Mouse (Mus musculus) hindlimb bud, embryonic 11.5 days (tissue): Measurements from ENCODE around the gene Lig3.
A peak's percentile ranks its signal among the peaks of the same experiment; 100 is the strongest.

ENCODE experiments used
- DNase-seq: peaks from one replicate; pipeline ENCODE4 v3.0.0-alpha.2; 2012; ENCODE audit warnings: low read depth, low spot score; ENCODE audit errors: extremely low spot score

Gene Lig3

DNA sequence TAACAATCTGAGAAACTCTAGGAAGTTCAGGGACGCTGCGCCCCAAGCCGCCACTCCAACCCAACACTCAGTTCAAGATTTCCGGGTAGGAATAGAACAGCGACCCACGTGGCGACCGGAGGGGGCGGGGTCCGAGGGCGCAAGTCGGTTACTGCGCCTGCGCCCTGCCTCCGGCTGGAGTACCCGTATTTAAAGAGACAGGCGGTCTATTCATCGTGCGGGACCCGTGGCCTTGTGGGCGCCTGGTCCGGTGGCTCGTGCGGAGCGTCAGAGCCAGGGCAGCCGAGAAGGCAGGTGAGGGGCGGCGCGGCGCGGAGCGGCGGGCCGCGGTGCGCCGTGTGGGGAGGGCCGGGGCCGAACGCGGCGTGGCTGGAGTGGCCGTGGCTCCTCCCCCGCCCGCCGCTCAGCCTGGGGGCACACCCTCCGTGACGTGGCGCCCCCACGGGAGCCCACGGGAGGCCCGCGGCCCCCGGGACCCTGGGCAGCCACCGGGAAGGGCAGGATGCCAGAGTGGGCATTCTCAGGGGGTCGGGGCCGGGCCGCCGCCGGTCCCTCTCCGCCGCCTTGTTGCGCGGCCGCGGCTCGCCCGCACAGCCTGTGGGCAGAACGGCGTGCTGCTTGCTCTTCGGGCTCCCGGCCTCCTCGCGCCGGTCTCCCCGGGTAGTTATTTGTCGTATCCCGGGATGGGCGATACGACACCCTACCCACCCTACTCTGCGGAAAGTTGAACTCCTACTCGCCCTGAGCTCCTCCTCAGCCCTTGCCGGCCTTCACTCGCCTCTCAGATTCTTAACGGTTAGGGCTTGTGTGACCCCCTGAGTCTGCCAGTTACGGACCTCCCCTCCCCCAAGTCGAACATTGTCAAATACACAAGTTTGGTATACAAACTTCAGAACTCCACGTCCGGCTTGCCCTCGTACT lies at the start of gene Lig3:
Gene Lig3 (plus strand): TSS at position 126 of the 921 bp plus-strand sequence.
- DNase-seq: peak; percentile 66

DNA sequence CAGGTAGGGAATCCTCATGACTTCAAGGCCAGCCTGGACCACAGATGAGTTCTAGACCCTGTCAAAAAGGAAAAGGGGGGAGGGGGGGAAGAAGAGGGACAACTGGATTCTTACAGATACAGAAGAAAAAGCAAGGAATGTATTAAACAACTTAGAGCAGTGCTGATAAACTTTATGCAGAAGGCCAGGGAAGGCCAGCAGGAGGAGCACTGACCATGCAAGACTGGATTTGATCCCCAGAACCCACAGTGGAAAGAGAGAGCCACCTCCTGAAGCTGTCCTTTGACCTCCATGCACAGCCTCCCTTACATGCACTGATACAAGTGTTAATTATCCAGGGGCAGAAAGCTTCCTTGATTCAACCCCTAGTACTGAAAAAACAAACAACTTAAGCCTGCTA lies 46.7 kb upstream of the Lig3 start:
- DNase-seq: no peak

- no peak for DNase-seq
These were observed 41.9 kb upstream of the Lig3 start for GRCm38 (mm10) chr11:82739006-82739405.

DNA sequence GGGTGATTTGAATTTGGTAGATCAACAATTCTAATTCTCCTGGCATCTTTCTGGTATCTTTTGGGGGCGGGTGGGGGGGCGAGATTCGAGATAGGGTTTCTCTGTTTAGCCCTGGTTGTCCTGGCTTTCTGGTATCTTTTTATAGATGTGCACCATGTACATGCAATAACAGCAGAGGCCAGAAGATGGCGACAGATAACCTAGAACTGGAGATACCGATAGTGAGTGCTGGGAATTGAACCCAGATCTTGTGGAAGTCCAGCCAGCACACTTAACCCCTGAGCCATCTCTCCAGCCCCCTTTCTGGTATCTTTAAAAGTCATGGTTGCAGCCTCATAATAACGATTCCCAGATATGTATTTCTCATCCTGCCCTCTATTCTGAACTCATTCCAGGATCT lies 34.8 kb upstream of the Lig3 start:
- DNase-seq: no peak

GRCm38 (mm10) chr11:82746857-82747366 lies 34.0 kb upstream of the Lig3 start:
- DNase-seq: no peak

DNA sequence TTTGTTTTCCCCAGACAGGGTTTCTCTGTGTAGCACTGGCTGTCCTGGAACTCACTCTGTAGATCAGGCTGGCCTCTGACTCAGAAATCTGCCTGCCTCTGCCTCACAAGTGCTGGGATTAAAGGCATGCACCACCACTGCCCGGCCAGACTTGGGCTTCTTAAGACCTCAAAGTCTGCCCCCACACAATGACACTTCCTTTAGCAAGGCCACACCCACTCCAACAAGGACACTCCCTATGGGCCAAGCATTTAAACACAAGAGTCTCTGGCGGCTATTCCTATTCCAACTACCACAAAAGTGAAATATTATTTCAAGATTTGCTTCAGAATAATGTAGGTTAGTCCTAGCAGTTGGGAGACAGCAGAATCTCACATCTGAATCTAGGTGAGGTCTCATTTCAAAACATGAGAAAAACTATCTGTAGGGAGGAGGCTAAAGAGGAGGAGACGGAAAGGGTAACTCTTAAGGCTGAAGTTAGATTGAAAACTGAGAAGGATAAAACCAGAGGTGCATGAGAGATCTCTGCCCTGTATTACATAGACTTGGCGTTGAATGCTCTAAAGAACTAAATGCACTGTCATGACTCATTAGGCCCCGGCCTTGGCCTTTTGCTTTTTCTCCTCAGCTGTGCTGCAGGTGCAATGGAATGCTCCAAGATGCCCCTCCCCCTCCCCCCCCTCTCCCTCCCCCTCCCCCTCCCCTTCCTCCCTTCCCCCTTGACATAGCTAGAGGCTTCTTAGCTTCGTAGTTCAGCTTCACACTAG lies 28.4 kb upstream of the Lig3 start:
- DNase-seq: no peak

GRCm38 (mm10) chr11:82755919-82756318 lies 25.0 kb upstream of the Lig3 start:
- DNase-seq: no peak

DNA sequence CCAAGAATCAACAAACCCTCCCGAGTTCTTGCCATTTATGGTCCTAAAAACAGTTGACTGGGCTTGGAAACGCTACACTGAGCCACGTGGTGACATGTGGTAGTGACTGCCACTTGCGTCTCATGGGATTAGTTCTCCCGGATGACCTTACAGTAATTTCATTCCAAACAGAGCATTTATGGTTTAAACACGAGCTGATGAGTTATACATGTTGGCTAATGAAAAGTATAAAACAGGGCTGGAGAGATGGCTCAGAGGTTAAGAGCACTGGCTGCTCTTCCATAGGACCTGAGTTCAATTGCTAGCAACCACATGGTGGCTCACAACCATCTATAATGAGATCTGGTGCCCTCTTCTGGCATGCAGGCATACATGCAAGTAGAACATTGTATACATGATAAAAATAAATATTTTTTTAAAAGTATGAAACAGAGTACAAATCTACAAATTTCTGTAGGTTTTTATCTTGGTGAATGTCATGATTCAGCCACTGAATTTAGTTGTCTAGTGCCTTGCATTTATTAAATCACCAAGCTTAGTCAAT lies 18.6 kb upstream of the Lig3 start:
- DNase-seq: no peak

- no peak for DNase-seq
These were observed 17.6 kb upstream of the Lig3 start for GRCm38 (mm10) chr11:82763261-82763660.

DNA sequence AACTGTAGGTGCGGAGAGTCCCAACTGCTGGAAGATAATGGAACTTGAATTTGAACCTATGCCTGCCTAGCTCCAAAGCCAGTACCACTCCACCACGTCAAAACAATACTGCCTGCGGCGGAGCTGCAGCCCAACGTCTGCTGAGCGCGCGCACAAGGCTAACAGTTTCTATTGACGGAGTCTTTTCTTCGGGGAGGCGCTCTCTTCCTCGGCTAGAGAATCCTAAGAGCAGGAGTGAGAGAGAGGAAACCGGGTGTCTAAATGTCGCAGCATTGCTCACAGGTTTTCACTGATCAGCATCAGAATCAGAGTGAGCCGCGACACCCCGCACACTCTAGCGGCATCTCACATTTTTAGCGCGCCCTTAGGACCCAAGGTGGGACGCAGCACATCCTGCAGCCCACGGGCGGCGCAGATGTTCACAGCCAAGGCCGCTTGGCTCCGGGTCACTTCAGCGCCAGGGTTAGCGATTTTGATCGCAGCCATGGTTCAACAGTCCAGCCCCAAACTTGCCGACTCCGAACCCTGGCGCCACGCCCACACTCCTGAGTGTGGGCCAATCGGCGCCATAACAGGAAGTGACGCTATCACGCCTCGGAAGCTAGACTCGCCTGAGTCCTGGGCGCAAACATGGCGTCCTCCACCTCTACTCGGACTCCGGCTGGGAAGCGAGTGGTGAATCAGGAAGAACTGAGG lies 17.0 kb upstream of the Lig3 start, which contains the start of the genes Cct6b and Zfp830:
Gene Cct6b (minus strand): TSS at position 580 of the 696 bp plus-strand sequence.
Gene Zfp830 (plus strand): TSS at position 604 of the 696 bp plus-strand sequence.
- DNase-seq: peak; percentile 81

GRCm38 (mm10) chr11:82764438-82764924 lies 16.4 kb upstream of the Lig3 start:
- DNase-seq: no peak

GRCm38 (mm10) chr11:82780134-82780533 lies 774 bp upstream of the Lig3 start:
- no peak for DNase-seq

GRCm38 (mm10) chr11:82782197-82782596 lies 1.3 kb downstream of the Lig3 start:
- DNase-seq: no peak

DNA sequence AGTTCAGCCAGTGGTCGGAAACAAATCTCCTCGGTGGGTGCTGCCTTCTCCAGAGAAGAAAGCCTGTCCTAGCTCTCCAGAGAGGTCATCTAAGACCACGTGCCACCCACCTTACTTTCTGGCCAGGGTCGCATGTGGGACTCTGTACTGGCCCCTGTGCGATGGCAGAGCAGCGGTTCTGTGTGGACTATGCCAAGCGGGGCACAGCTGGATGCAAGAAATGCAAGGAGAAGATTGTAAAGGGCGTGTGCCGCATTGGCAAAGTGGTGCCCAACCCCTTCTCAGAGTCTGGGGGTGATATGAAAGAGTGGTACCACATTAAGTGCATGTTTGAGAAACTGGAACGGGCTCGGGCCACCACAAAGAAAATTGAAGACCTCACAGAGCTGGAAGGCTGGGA lies 2.5 kb downstream of the Lig3 start:
- DNase-seq: no peak

- no peak for DNase-seq
These were observed 25.7 kb downstream of the Lig3 start for GRCm38 (mm10) chr11:82806656-82807055.

DNA sequence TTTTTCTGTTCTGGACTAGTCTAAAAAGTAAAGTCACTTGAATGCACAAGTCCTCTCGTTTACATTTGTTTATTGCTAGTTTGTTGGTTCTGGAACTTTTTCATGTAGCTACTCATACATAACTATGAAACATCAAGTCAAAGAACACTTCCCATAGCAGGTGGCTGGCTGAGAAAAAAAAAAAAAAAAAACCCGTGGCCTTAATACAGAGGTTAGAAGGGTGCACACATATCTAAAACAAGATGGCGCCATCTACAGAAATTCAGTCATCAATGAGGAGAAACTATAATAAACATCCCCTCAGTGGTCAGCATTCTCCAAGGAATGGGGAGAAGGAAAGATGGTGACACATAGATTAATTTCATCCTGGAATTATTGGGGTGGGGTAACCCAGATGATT lies 26.5 kb downstream of the Lig3 start:
- DNase-seq: no peak

DNA sequence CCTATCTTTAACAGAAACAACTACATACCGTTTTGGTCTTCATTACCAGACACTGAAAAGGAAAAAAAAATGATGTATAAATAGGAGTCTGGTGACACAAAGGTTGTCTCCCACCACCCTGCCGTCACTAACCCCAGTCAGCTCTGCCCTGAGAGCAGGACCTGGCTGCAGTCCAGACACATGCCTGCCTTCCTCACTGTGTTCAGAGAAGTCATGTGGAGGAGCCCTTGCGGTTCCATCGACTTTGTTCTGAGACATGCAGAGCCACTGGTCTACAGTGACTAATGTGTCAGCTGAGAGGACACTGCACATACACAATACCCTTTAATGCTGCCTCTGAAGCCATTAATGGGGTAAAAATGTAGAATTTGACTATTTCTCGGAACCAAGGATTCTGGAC lies 27.6 kb downstream of the Lig3 start:
- DNase-seq: no peak

DNA sequence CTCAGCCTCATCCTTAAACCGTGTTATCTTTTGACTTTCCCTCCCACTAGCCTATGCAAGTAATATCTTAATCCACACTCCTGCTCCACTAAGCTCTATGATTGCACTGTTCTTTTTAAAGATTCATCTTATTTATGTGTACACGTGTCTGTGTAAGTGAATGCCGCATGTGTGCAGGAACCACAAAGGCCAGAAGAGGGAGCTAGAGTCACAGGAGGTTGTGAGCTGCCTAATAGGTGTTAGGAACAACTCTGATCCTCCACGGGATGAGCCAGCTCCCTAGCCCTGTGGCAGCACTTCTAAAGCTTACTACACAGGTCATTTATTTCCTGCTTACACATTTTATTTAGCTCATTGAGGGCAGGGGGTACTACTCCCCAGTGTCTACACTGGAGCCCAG lies 38.4 kb downstream of the Lig3 start:
- DNase-seq: no peak

- no peak for DNase-seq
These were observed 40.0 kb downstream of the Lig3 start for GRCm38 (mm10) chr11:82820788-82821456.

DNA sequence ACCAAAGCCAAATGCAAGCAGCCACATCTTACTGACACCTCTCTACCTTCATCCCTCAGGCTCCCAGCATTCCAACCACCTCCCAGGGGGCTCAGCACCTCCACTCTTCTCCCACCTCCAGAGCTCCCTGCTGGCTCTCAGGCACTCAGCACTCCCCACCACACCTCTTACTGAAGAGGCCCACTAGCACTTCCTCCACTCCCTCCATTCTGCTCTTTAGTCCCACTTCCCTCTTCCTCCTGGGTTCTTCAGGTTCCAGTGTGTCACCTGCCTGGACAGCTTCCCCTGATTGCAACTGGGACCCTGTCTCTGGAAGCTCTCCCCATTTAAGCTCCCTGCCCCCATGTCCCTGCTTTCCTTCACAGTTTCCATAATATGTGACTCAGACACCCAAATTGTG lies 45.9 kb downstream of the Lig3 start:
- DNase-seq: no peak
